Mouse (Mus musculus) heart, adult 2 months (tissue): Measurements from ENCODE around the gene Kcnj6.
A peak's percentile ranks its signal among the peaks of the same experiment; 100 is the strongest.

Source experiments
- CTCF ChIP-seq: fragments of 200-600 bp; IDR thresholded peaks from 2 replicates; pipeline ENCODE4 v1.8.1; 2022; ENCODE audit warnings: antibody characterized with exemption, mild to moderate bottlenecking, moderate library complexity
- POLR2A ChIP-seq: fragments of 200-500 bp; IDR thresholded peaks from 2 replicates; pipeline ENCODE4 v1.6.1; 2011; ENCODE audit warnings: mild to moderate bottlenecking, low read depth, low read length, control low read depth; ENCODE audit not compliant: insufficient read depth

- TF ChIP-seq POLR2A (no peak), CTCF (peak; percentile 73)
Measured at GRCm38 (mm10) chr16:94789958-94790357, 207.5 kb downstream of the Kcnj6 start.
